Mouse (Mus musculus): ENCODE results near the gene Pih1d3.

The Pih1d3 gene

GRCm38 (mm10) chr1:31222564-31222963 is at the start of gene Pih1d3, which contains the start of gene 4931428L18Rik:
TSS of gene Pih1d3 (plus strand) at chr1:31222838.
TSS of gene 4931428L18Rik (minus strand) at chr1:31222684.
- no peak for DNase-seq

- DNase-seq: no peak
Measured at GRCm38 (mm10) chr1:31175401-31175800, 47.2 kb upstream of the Pih1d3 start.

GRCm38 (mm10) chr1:31176101-31176500 is 46.5 kb upstream of the Pih1d3 start, which contains the start of gene Lgsn:
TSS of gene Lgsn (plus strand) at chr1:31176401.
- DNase-seq: no peak

- DNase-seq: no peak
Measured at GRCm38 (mm10) chr1:31178264-31178663, 44.4 kb upstream of the Pih1d3 start.

DNA sequence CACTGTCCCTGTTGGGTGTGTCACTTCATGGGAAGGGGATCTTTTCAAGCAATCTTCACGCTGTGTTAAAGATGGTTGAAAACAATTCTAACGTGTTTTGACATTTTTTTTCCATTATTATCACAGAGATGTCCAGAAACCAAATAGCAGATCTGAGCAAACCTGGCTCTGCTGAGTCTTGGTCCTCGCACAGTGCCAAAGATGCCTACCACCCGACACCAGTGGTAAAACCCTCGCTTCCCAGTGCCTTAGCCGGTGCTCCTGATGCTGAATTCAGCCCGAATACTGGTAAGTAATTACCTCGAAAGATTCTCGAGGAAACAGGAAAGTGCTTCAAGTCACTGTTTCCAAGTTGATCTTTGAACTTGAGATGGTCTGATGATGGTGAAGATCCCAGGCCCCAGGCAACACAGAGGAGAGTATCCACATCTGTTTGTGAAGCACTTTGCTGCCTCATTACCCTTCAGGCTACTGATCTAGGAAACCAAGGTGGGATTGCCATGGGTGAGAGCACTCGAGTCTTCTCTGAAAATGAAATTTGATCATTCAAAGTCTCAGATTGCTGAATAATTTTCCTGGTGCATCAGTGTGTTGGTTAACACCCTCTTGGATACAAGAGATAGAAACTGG is 32.3 kb upstream of the Pih1d3 start:
- DNase-seq: no peak

DNA sequence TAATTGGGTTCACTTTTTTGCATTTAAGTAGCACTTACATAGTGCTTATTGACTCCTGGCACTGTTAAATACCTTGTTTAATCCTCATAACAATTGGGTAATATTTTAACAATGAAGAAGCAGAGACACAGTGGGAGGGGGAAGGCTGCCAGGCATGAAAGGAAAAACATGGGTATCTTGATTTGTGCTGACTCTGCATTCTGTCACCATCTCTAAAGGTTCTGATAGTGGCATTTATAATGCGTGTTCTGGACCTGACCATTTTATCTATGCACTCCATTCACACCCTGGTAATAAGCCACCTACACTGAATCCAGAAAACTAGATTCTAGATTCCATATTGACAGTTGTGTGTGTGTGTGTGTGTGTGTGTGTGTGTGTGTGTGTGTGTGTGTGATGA is 27.0 kb upstream of the Pih1d3 start:
- no peak for DNase-seq

DNA sequence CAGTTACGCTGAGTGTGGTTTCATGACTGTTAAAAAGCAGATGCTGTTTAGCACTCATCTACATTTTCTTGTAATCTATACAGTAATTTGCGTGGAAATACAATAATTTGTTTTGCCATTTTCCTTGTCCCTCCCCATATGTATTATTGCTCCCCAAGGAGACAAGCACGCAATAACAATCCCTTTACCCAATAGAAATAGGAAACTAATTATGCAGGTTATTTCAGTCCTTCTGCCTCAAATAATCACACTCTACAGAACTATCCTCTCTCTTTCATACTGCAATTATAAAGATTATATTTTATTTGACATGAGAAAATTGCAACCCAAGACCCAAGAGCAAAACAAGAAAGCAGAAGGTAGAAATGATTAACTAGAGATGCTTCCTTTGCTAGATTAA is 25.7 kb upstream of the Pih1d3 start:
- DNase-seq: no peak

DNA sequence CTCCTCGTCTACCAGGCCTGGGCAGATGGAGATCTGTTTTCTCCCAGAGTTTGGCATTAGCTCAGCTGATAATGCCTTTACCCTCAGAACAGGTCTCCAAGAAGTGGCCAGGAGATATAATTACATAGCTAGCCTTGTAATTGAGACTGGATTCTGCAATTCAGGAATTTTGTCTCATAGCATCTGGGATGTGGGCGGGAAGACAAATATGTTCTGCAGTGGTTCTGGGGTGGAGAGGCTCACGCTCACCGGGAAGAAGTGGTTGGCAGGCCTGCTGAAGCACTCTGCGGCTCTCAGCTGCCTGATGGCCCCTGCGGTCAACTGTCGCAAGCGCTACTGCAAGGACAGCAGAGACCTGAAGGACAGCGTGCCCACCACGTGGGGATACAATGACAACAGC is 18.9 kb upstream of the Pih1d3 start:
- no peak for DNase-seq

GRCm38 (mm10) chr1:31205346-31205745 is 17.3 kb upstream of the Pih1d3 start:
- DNase-seq: no peak

DNA sequence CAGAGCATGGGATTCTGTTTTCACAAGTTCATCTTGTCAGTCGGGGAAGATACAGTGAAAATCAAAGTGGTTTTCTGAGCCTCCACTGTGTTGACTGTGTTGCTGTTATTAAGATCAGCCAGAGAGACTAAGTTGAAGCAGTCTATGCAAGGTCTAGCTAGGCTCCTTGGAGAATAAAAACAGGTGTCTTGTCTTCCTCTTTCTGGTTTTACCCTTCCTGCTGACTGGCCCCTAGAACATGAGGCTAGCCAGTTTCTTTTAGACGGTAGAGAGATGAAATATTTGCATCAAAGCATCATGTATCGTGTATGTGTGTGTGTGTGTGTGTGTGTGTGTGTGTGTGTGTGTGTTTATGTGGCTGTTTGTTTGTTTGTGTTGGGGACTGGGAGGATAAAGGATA is 16.9 kb upstream of the Pih1d3 start:
- DNase-seq: no peak

- DNase-seq: peak; percentile 26
Measured at GRCm38 (mm10) chr1:31210144-31210543, 12.5 kb upstream of the Pih1d3 start.

- no peak for DNase-seq
Measured at GRCm38 (mm10) chr1:31214831-31215230, 7.8 kb upstream of the Pih1d3 start.

- no peak for DNase-seq
Measured at GRCm38 (mm10) chr1:31220599-31221250, 1.9 kb upstream of the Pih1d3 start.

DNA sequence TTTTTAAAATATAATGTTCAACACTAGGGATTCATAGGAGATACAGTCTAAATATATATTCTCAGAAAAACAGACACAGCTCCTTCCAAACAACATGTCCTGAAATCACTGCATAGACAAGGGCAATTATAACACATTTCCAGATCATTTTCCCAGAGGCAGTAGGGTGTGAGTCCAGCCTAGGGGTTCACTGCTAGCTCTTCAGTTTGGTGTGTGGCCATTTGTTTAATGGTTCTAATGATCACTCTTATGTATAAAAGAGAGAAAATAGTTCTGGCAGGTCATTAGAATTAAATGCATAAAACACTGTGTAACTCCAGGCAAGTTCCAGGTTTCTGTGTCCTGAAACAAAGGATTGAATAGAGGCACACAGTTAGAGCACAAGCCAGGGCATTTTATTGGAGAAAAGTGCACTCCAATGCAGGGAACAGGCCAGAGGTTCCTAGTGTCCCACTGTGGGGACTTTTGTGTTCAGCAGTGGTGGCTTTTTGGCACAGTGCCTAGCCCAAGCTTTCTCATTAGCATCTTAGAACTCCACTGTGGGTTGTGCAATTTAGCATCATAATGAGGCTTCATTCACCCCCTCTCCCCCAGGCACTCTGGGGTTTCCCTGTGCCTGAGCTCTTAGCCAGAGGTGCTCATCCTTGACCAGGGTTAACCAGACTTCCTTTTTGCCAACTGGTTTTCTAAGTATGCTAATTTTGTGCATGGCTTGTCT is 10.8 kb downstream of the Pih1d3 start:
- no peak for DNase-seq

GRCm38 (mm10) chr1:31260218-31260923 is 37.7 kb downstream of the Pih1d3 start:
- DNase-seq: no peak
